Mouse (Mus musculus): ENCODE measurements at regions not wholly inside any gene's neighbourhood (a gene's known extent, or its start where the extent isn't known, plus 50 kb on each side); places are given as distances from the start of the nearest gene placed in this dataset.

GRCm38 (mm10) chr8:39833251-39833650 is 841.6 kb upstream of the Adam24 start:
- H3K9me3 ChIP-seq = no peaks in the 10 kb centered on the region
- H3K4me1 ChIP-seq (replicated peaks) = no peaks in the 10 kb centered on the region
- no peaks in the 10 kb centered on the region for H3K36me3 ChIP-seq
- H3K27me3 ChIP-seq (ENCODE audit: insufficient read depth, poor library complexity, severe bottlenecking) = no peaks in the 10 kb centered on the region
- H3K4me3 ChIP-seq = no peak overlapping the region
- H3K27ac ChIP-seq = no peak overlapping the region
- DNase-seq (ENCODE audit: low spot score) = no peak
- WGBS = 91% methylated on average over 1 of the region's 1 CpGs

- no peak for DNase-seq (ENCODE audit: low spot score)
- H3K27me3 ChIP-seq (ENCODE audit: insufficient read depth, poor library complexity, severe bottlenecking) = no peaks in the 10 kb centered on the region
- no peaks in the 10 kb centered on the region for H3K4me1 ChIP-seq (replicated peaks)
- 84% methylated on average over 2 of the region's 2 CpGs for WGBS
- H3K9me3 ChIP-seq = no peaks in the 10 kb centered on the region
- H3K36me3 ChIP-seq = no peaks in the 10 kb centered on the region
- H3K27ac ChIP-seq = no peak overlapping the region
- no peak overlapping the region for H3K4me3 ChIP-seq
Observed at GRCm38 (mm10) chr8:39846854-39847253, 828.0 kb upstream of the Adam24 start.

GRCm38 (mm10) chr8:39862544-39862943 is 812.3 kb upstream of the Adam24 start:
- Histone ChIP-seq H3K9me3 (no peaks in the 10 kb centered on the region), H3K4me3 (no peak overlapping the region), H3K27me3 (ENCODE audit: insufficient read depth, poor library complexity, severe bottlenecking) (no peaks in the 10 kb centered on the region), H3K27ac (no peak overlapping the region), H3K4me1 (replicated peaks) (no peaks in the 10 kb centered on the region), H3K36me3 (no peaks in the 10 kb centered on the region)
- no peak for DNase-seq (ENCODE audit: low spot score)
- 95% methylated on average over 2 of the region's 2 CpGs for WGBS

- no peak for DNase-seq (ENCODE audit: low spot score)
- H3K36me3 ChIP-seq = no peaks in the 10 kb centered on the region
- no peaks in the 10 kb centered on the region for H3K27me3 ChIP-seq (ENCODE audit: insufficient read depth, poor library complexity, severe bottlenecking)
- H3K4me3 ChIP-seq = no peak overlapping the region
- no peaks in the 10 kb centered on the region for H3K9me3 ChIP-seq
- no peaks in the 10 kb centered on the region for H3K4me1 ChIP-seq (replicated peaks)
- WGBS = 76% methylated on average over 1 of the region's 1 CpGs
- H3K27ac ChIP-seq = no peak overlapping the region
Observed at GRCm38 (mm10) chr8:39902251-39902650, 772.6 kb upstream of the Adam24 start.

- WGBS = 79% methylated on average over 2 of the region's 2 CpGs
- Histone ChIP-seq H3K4me3 (no peak overlapping the region), H3K36me3 (no peaks in the 10 kb centered on the region), H3K9me3 (no peaks in the 10 kb centered on the region), H3K27ac (no peak overlapping the region), H3K27me3 (ENCODE audit: insufficient read depth, poor library complexity, severe bottlenecking) (no peaks in the 10 kb centered on the region), H3K4me1 (replicated peaks) (no peaks in the 10 kb centered on the region)
- no peak for DNase-seq (ENCODE audit: low spot score)
Observed at GRCm38 (mm10) chr8:39912926-39913325, 762.0 kb upstream of the Adam24 start.

GRCm38 (mm10) chr8:39921336-39921735 is 753.5 kb upstream of the Adam24 start:
- 87% methylated on average over 2 of the region's 2 CpGs for WGBS
- no peak overlapping the region for H3K27ac ChIP-seq
- no peaks in the 10 kb centered on the region for H3K9me3 ChIP-seq
- H3K27me3 ChIP-seq (ENCODE audit: insufficient read depth, poor library complexity, severe bottlenecking) = no peaks in the 10 kb centered on the region
- no peak overlapping the region for H3K4me3 ChIP-seq
- no peaks in the 10 kb centered on the region for H3K36me3 ChIP-seq
- no peaks in the 10 kb centered on the region for H3K4me1 ChIP-seq (replicated peaks)
- DNase-seq (ENCODE audit: low spot score) = no peak

GRCm38 (mm10) chr8:39923741-39924140 is 751.1 kb upstream of the Adam24 start:
- H3K9me3 ChIP-seq = no peaks in the 10 kb centered on the region
- DNase-seq (ENCODE audit: low spot score) = no peak
- H3K4me3 ChIP-seq = no peak overlapping the region
- H3K36me3 ChIP-seq = no peaks in the 10 kb centered on the region
- WGBS = 76% methylated on average over 2 of the region's 2 CpGs
- no peak overlapping the region for H3K27ac ChIP-seq
- no peaks in the 10 kb centered on the region for H3K4me1 ChIP-seq (replicated peaks)
- no peaks in the 10 kb centered on the region for H3K27me3 ChIP-seq (ENCODE audit: insufficient read depth, poor library complexity, severe bottlenecking)

GRCm38 (mm10) chr8:39950178-39950896 is 724.5 kb upstream of the Adam24 start:
- Histone ChIP-seq H3K4me3 (no peak overlapping the region), H3K4me1 (replicated peaks) (no peaks in the 10 kb centered on the region), H3K9me3 (no peaks in the 10 kb centered on the region), H3K36me3 (no peaks in the 10 kb centered on the region), H3K27ac (no peak overlapping the region), H3K27me3 (ENCODE audit: insufficient read depth, poor library complexity, severe bottlenecking) (no peaks in the 10 kb centered on the region)
- no peak for DNase-seq (ENCODE audit: low spot score)
- 75% methylated on average over 6 of the region's 6 CpGs for WGBS

GRCm38 (mm10) chr8:39954497-39954896 is 720.4 kb upstream of the Adam24 start:
- H3K27me3 ChIP-seq (ENCODE audit: insufficient read depth, poor library complexity, severe bottlenecking) = no peaks in the 10 kb centered on the region
- no peak overlapping the region for H3K4me3 ChIP-seq
- 65% methylated on average over 5 of the region's 5 CpGs for WGBS
- no peaks in the 10 kb centered on the region for H3K4me1 ChIP-seq (replicated peaks)
- H3K27ac ChIP-seq = no peak overlapping the region
- H3K9me3 ChIP-seq = no peaks in the 10 kb centered on the region
- DNase-seq (ENCODE audit: low spot score) = no peak
- H3K36me3 ChIP-seq = no peaks in the 10 kb centered on the region

- DNase-seq (ENCODE audit: low spot score) = no peak
- Histone ChIP-seq H3K4me3 (no peak overlapping the region), H3K27me3 (ENCODE audit: insufficient read depth, poor library complexity, severe bottlenecking) (no peaks in the 10 kb centered on the region), H3K9me3 (no peaks in the 10 kb centered on the region), H3K27ac (no peak overlapping the region), H3K4me1 (replicated peaks) (no peaks in the 10 kb centered on the region), H3K36me3 (no peaks in the 10 kb centered on the region)
- WGBS = 44% methylated on average over 4 of the region's 4 CpGs
Observed at GRCm38 (mm10) chr8:39954924-39955323, 720.0 kb upstream of the Adam24 start.

- no peak for DNase-seq (ENCODE audit: low spot score)
- 97% methylated on average over 1 of the region's 1 CpGs for WGBS
- Histone ChIP-seq H3K4me3 (no peak overlapping the region), H3K27ac (no peak overlapping the region), H3K36me3 (no peaks in the 10 kb centered on the region), H3K4me1 (replicated peaks) (no peaks in the 10 kb centered on the region), H3K27me3 (ENCODE audit: insufficient read depth, poor library complexity, severe bottlenecking) (no peaks in the 10 kb centered on the region), H3K9me3 (no peaks in the 10 kb centered on the region)
Observed at GRCm38 (mm10) chr8:40005207-40005837, 669.6 kb upstream of the Adam24 start.

GRCm38 (mm10) chr8:40019281-40019943 is 655.5 kb upstream of the Adam24 start:
- Histone ChIP-seq H3K9me3 (no peaks in the 10 kb centered on the region), H3K36me3 (no peaks in the 10 kb centered on the region), H3K4me3 (no peak overlapping the region), H3K27me3 (ENCODE audit: insufficient read depth, poor library complexity, severe bottlenecking) (no peaks in the 10 kb centered on the region), H3K4me1 (replicated peaks) (no peaks in the 10 kb centered on the region), H3K27ac (no peak overlapping the region)
- WGBS = 95% methylated on average over 5 of the region's 5 CpGs
- DNase-seq (ENCODE audit: low spot score) = no peak

- Histone ChIP-seq H3K27ac (no peak overlapping the region), H3K4me3 (no peak overlapping the region), H3K9me3 (no peaks in the 10 kb centered on the region), H3K36me3 (no peaks in the 10 kb centered on the region), H3K27me3 (ENCODE audit: insufficient read depth, poor library complexity, severe bottlenecking) (no peaks in the 10 kb centered on the region), H3K4me1 (replicated peaks) (no peaks in the 10 kb centered on the region)
- DNase-seq (ENCODE audit: low spot score) = no peak
Observed at GRCm38 (mm10) chr8:40064145-40064544, 610.7 kb upstream of the Adam24 start.
